Mouse (Mus musculus) lung, adult 2 months (tissue): ENCODE results near the gene C2cd3.

ENCODE experiments used
- CTCF ChIP-seq: fragments of 200-500 bp; IDR thresholded peaks from 2 replicates; pipeline ENCODE4 v1.5.1; 2011; ENCODE audit warnings: mild to moderate bottlenecking, low read length, control low read depth; ENCODE audit not compliant: insufficient read depth
- POLR2A ChIP-seq: fragments of 200-500 bp; IDR thresholded peaks from 2 replicates; pipeline ENCODE4 v1.6.1; 2011; ENCODE audit warnings: low read depth, mild to moderate bottlenecking, control low read depth, low read length, borderline replicate concordance; ENCODE audit errors: extremely low read depth

DNA sequence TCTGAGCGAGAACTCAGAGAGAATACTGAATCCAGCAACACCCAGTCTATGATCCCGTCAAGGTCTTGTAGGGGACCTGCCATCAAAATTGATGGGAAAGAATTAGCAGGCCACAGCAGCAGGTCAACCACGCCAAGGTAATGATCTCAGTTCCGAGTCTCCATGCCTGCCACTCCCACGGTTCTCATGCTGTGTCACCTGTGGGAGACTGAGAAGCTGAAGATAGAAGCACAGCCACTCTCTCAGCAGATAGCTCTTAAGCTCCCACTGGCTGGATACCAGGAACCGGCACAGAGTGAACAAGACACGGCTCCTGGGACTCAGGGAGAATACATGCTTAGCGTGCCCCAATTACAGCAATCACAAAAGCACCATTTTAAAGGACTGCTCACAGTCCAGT, 18.1 kb downstream of the C2cd3 start:
- TF ChIP-seq CTCF (no peak), POLR2A (no peak)
